Mouse (Mus musculus): Measurements from ENCODE around the gene Gm38119.
"Not testable (repeated sequence)": the region's sequence is repeated elsewhere in the genome, so short reads cannot be mapped to it uniquely, and the experiment has no call there.

Gene Gm38119

DNA sequence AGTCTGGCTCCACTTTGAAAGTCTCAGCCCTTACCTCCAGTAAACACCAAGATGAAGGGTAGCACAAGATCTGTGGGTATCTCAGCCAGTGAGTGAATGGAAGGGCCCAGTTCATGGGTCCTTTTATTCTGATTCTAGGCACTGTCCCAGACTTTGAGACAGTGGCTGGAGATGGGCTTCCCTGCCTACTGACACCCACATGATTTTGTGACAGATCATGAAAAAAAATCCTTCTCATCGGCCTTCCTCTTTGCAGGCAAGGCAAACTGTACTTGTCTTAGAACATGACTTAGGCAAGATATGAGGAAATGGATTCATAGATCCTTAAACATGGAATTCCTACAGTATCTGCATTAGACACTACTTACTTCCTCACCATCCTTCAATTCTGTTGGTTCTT lies at the start of gene Gm38119:
TSS of gene Gm38119 (minus strand) at position 101 of the 400 bp plus-strand sequence.
- DNase-seq (ENCODE audit: extremely low spot score, low spot score) = no peak

DNA sequence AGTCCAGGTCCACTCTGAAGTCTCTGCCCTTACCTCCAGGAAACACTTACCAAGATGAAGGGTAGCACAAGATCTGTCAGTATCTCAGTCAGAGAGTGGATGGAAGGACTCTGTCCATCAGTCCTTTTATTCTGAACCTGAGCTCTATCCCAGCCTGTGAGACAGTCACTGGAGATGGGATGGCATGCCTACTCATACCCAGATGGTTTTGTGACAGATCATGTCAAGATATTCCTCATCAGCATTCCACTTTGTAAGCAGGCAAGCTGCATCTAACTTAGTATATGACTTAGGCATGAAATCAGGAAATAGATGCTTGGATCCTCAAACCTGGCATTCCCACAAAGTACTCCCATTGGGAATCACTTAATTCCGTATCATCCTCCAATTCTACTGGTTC lies 39.9 kb upstream of the Gm38119 start, which contains the start of gene Lce1i:
TSS of gene Lce1i (minus strand) at position 101 of the 400 bp plus-strand sequence.
- no peak for DNase-seq (ENCODE audit: extremely low spot score, low spot score)

DNA sequence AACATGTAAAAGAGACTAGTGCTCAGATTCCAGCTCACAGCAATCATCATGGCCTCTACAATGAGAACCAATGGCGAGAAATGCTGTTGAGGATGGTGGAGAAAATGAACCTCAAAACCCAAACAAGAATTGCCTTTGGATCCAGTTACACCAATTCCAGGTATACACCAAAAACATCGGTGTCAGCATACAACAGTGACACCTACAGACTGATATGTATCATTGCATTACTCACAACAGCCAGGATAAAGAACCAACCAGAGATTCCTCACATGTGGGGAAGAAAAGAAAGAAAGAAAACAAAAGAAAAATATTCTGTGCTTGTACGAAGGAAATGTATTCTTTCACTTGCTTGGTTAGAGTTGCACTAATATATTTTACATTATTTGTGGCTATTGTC lies 32.7 kb upstream of the Gm38119 start:
- DNase-seq (ENCODE audit: extremely low spot score, low spot score) = no peak

DNA sequence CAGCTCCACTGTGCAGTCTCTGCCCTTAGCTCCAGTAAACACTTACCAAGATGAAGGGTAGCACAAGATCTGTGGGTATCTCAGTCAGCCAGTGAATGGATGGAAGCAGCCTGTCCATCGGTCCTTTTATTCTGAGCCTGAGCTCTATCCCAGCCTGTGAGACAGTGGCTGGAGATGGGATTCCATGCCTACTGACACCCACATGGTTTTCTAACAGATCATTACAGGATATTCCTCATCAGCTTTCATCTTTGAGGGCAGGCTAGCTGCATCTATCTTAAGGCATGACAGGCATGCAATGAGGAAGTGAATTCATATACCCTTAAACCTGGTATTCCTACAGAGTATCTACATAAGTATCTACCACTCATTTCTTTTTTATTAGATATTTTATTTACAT lies 26.1 kb upstream of the Gm38119 start, which contains the start of gene Lce1h:
TSS of gene Lce1h (minus strand) at position 101 of the 400 bp plus-strand sequence.
- no peak for DNase-seq (ENCODE audit: extremely low spot score, low spot score)

DNA sequence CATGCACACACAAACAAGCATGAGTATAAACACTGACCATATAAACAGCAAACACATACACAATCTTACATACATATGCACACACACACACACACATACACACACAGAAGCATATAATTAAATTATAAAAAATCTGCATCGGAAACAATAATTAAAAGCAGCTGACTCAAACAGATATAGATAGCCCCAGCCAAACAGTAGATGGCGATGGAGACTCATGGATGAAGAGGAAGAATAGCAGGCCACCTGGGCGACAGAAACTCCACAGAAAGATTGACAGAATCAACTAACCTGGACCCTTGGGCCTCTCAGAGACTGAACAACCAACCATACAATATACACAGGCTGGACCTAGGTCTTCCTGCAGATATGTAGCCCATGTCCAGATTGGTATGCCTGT lies 14.3 kb upstream of the Gm38119 start:
- no peak for DNase-seq (ENCODE audit: extremely low spot score, low spot score)

DNA sequence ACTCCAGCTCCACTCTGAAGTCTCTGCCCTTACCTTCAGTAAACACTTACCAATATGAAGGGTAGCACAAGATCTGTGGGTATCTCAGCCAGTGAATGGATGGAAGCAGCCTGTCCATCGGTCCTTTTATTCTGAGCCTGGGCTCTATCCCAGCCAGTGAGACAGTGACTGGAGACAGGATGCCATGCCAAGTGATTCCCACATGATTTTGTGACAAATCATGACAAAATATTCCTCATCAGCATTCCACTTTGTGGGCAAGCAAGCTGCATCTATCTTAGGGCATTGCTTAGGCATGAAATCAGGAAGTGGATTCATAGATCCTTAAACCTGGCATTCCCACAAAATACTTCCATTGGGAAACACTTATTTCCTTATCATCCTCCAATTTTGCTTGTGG lies 13.3 kb upstream of the Gm38119 start, which contains the start of gene Lce1g:
TSS of gene Lce1g (minus strand) at position 101 of the 400 bp plus-strand sequence.
- DNase-seq (ENCODE audit: extremely low spot score, low spot score) = no peak

DNA sequence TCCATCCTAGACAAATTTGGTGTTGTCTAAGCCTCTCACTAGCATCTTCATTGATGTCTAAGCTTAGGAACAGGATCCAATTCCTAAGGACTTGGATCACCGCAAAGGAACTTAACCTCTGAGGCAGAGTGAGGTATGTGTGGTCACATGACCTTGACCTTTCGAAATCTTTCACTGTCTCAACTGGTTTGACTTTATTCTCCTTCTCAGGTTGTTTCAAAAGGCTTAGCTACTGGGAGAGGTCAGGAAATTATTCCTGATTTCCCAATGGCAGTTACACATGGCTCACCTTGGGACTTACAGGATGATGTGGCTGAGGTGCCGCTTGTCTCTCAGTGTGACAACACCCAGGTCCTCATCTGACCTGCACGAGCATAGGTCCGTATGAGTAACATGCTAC lies 16.3 kb downstream of the Gm38119 start:
- no peak for DNase-seq (ENCODE audit: extremely low spot score, low spot score)

DNA sequence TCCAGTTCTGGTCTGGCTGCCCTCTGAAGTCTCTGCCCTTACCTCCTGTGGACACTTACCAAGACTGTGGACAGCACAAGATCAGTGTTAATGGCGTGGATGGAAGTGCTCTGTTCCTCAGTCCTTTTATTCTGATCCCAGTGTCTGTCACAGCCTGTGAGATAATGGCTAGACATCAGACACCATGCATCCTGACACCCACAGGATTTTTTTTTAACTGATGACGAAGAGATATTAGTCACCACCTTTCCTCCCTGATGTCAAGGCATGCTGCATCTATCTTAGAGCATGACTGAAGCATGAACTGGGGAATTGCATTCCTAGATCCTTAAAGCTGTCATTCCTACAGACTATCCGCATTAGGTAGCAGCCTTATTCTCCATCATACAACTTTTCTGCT lies 18.6 kb downstream of the Gm38119 start, which contains the start of gene Lce1f:
TSS of gene Lce1f (minus strand) at position 101 of the 400 bp plus-strand sequence.
- DNase-seq (ENCODE audit: extremely low spot score, low spot score) = no peak

DNA sequence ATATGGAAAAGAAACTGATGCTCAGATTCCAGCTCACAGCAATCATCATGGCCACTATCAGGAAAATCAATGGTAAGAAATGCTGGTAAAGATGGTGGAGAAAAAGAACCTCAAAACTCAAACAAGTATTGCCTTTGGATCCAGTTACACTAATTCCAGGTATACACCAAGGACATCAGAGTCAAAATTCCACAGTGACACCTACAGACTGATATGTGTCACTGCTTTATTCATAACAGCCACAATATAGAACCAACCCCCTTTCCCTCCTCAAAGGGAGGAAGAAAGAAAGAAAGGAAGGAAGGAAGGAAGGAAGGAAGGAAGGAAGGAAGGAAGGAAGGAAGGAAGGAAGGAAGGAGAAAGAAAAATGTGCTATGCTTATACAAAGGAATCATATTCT lies 23.8 kb downstream of the Gm38119 start:
- no peak for DNase-seq (ENCODE audit: extremely low spot score, low spot score)

DNA sequence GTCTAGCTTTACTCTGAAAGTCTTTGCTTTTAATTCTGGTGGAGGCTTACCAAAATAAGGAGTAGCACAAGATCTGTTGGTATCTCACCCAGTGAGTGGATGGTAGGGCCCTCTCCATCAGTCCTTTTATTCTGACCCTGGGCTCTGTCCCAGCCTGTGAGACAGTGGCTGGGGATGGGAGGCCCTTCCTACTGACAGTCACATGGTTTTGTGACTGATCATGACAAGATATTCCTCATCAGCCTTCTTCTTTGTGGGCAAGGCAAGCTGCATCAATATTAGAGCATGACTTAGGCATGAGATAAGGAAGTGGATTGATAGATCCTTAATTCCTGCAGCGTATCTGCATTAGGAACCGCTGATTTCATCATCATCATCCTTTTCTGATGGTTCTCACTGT lies 29.9 kb downstream of the Gm38119 start, which contains the start of gene Lce1e:
TSS of gene Lce1e (minus strand) at position 101 of the 400 bp plus-strand sequence.
- DNase-seq (ENCODE audit: extremely low spot score, low spot score) = no peak

DNA sequence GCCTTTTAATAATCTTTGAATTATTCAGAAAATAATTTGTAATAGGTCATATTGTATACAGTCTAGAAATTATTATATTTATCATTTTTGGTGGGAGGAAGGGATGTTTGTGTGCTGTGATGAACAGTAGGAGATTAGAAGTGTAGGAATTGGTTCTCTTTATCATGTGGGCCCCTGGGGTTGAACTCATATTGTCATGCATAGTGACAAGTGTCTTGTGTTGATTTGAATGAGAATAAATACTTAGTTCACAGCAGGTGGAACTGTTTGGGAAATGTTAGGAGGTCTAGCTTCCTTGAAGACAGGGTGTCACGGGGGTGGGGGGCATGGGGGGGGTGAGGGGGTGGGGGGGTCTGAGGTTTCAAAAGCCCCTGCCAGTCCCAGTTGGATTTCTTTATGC lies 44.3 kb downstream of the Gm38119 start:
- no peak for DNase-seq (ENCODE audit: extremely low spot score, low spot score)

DNA sequence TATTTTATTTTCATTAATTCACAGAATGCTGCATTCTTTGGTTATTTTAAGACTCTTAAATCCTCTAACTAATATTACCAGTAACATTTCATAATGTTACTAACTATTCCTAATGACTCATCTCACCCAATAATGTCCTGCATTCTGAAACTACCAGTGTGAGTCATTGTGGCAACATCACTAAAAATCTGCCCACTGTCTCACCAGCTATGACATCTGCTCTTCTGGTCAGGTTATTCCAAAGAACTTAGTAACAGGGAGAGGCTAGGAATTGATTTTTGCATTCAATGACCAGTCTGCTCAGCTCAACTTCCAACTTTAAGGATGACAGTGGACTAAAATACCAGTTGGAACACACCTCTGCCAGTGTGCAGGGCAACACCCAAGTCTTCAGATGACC lies 47.2 kb downstream of the Gm38119 start:
- no peak for DNase-seq (ENCODE audit: extremely low spot score, low spot score)

DNA sequence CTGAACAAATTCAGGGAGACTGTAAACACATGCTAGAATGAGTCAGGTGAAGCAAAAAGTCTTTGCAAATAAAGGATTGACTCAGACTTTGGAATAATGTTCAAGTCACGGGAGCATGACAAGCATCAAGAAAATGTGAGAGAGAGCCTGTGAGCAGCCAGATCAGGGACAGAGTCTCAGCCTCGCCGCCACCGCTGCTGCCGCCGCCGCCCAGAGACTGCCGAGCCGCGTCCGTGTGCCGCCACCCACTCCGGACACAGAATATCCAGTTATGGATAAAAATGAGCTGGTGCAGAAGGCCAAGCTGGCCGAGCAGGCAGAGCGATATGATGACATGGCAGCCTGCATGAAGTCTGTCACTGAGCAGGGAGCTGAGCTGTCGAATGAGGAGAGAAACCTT lies 49.7 kb downstream of the Gm38119 start:
- not testable (repeated sequence) for DNase-seq (ENCODE audit: extremely low spot score, low spot score)

Data from neural tube, embryonic 10.5 days (tissue).